Mouse (Mus musculus): Measurements from ENCODE around the gene Gm47985. TPM values are rescaled to one million over a fixed set of nuclear protein-coding genes. Genes with fewer than 3 reads are reported as not detected.
"Not testable (repeated sequence)": the region's sequence is repeated elsewhere in the genome, so short reads cannot be mapped to it uniquely, and the experiment has no call there.

The Gm47985 gene
- polyA plus RNA-seq, 2 experiments from 2014 or later, result not detected

DNA sequence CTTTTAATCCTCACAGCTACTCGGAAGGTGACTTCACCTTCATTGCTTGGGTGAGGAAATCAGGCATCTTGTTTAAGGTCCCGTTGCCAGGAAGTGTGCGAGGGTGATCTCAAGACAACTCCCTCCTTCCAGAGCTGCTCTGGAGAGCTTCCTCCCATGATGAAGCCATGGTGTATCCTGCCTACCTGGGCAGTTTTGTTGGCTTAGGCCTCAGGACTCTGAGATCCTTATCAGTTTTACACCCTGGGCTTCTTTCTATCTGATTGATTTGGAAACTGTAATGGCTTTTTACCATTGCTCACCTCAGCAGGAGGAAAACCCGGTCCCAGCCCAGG, 4.4 kb upstream of the Gm47985 start:
- ATAC-seq, result no peak

DNA sequence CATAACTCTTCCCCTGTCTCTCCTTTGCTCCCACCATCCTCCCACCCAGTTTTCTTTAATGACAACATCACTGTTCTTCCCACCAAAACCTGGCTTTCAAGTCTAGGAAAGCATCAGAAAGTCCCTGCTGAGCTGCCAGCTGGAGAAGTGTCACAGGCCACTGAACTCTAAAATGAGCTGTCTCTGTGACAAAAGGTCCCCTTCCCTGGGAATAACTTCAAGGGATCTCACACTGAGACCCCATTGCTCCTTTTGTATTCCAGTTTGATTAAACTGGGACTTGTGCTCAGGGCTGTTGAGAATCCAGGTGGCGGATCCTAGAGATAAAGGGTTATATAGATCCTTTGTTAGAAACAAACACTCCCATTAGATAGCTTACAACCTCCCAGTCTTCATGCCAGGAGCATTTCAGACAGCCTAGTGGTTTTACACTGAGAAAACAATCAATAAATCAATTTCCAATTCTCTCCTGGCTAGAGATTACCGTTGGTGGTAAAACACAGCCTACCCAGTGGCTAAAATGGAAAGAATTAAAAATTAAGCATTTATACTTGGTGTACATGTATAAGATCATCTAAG, 3.7 kb upstream of the Gm47985 start:
- ATAC-seq, result no peak

DNA sequence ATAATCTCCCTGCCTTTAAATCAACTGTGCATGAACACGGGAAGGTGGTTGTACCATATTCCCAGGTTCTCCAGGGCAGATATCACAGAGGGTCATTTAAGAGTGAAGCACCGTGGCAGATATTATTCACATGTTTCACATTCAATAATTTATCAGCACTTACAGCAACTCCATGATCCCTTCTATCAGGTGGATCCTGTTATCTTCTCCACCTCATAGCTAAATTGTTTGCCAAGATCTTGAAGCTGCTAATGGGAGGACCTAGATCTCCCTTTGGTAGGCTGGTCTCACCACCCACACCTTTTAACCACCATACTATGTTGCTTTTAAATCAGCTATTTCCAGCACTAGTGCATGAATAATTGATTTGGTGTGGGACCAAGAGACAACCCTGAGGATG, 2.2 kb upstream of the Gm47985 start:
- no peak for ATAC-seq

DNA sequence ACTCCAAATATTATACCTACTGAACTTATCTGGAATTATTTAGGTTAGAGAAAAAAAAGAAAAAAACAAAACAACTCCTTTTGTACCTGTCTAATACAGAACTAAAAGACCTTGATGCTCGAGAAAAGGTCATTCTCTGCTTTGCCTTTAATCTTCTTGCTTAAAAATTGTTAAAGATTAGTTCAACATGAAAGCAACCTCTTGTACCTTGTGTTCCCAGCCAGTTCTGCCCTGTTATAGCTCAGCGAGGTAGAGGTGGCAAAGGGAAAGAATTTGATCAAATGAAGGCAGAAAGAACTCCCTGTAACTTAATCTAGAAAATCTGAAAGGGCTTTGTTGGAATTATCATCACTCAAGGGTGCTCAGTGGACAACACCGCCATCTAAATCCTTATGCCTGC, 3.8 kb downstream of the Gm47985 start:
- ATAC-seq, result not testable (repeated sequence)

DNA sequence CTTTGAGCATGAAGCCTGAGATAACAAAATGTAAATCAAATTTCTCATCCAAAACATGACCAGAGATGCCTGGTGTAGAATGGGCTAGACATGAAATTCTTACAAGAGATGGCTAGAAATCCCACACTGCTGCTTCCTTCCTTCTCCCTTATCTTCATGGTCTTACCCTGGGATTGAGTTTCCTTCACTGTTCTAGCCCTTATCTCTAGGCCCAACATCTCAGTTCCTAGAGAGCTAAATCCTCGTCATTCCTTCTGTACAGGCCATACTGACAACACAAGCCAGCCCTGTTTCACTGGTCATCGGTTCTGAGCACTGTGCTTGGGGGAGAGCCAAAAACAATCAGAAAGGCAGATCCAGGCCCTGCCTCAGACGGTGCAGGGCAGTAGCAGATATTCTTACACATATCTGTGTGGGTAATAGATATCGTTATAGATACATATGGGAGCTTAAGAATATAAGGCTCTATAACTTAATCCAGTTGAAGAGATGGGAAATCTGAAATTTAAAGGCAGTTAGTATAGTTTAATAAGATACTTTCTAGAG, 4.6 kb downstream of the Gm47985 start:
- not testable (repeated sequence) for ATAC-seq

DNA sequence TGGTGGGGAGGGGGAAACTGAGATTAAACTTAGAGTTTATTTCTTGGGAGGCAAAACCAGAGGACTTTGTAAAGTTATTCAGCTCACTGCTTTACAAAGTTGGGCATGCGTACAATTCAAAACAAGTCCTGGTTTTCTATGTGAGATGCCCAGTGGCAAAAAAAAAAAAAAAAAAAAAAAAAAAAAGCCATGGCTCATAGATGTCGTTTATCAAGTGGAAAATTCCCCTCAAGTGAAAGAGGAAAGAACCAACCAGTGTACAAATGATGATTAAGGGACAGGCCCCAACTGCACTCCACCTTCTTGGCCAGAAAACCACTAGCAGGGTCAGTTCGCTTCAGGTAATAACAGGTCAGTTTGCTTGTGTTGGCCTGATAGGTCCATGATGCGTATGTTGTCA, 6.1 kb downstream of the Gm47985 start:
- no peak for ATAC-seq

DNA sequence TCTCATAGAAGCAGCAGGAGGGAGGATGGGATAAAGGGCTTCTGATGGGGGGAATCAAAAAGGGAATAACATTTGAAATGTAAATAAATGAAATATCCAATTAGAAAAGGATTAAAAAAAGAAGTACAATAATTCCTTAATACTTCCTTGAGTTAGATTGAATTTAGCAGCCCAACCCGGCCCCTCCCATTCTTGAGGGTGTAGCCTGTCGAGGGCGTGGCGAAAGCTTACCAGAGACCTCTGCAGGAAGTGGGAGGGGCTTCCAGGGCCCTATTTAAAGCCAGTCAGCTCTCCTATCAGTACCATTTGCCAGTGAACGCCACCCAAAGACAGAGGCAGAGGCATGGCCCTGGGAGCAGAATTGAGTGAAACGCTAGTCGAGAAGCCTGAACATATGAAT, 9.7 kb downstream of the Gm47985 start, which contains the start of gene Gm8947:
Gene Gm8947, plus strand, starts transcription at position 302 of the 400 bp plus-strand sequence.
- not testable (repeated sequence) for ATAC-seq

DNA sequence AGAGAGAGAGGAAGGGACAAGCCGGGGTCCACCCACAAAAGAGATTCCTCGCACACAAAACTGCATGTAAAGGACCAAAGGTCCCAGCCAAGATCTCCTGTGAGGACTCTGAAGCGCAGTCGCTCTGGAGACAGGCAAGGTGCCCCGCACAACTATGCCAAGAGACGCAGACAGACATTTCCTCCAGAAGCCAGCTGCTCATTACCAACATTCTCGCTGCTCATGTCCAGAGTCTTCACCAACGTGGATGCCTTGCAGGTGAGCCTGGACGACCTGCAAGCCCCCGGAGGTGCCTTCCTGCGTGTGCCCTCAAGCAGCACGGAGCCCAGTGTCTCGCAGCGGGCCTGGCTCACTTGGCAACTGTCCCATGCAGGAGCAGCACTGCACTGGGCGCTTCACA, 10.4 kb downstream of the Gm47985 start:
- ATAC-seq, result not testable (repeated sequence)

DNA sequence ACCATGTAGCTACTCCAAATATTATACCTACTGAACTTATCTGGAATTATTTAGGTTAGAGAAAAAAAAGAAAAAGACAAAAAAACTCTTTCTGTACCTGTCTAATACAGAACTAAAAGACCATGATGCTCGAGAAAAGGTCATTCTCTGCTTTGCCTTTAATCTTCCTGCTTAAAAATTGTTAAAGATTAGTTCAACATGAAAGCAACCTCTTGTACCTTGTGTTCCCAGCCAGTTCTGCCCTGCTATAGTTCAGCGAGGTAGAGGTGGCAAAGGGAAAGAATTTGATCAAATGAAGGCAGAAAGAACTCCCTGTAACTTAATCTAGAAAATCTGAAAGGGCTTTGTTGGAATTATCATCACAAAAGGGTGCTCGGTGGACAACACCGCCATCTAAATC, 13.6 kb downstream of the Gm47985 start:
- not testable (repeated sequence) for ATAC-seq

DNA sequence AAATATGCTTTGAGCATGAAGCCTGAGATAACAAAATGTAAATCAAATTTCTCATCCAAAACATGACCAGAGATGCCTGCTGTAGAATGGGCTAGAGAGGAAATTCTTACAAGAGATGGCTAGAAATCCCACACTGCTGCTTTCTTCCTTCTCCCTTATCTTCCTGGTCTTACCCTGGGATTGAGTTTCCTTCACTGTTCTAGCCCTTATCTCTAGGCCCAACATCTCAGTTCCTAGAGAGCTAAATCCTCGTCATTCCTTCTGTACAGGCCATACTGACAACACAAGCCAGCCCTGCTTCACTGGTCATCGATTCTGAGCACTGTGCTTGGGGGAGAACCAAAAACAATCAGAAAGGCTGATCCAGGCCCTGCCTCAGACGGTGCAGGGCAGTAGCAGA, 14.4 kb downstream of the Gm47985 start:
- not testable (repeated sequence) for ATAC-seq

DNA sequence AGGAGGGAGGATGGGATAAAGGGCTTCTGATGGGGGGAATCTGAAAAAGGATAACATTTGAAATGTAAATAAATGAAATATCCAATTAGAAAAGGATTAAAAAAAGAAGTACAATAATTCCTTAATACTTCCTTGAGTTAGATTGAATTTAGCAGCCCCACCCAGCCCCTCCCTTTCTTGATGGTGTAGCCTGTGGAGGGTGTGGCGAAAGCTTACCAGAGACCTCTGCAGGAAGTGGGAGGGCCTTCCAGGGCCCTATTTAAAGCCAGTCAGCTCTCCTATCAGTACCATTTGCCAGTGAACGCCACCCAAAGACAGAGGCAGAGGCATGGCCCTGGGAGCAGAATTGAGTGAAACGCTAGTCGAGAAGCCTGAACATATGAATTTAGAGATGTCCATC, 15.8 kb downstream of the Gm47985 start, which contains the start of gene Gm47995:
Gene Gm47995, plus strand, starts transcription at position 329 of the 400 bp plus-strand sequence.
- not testable (repeated sequence) for ATAC-seq

DNA sequence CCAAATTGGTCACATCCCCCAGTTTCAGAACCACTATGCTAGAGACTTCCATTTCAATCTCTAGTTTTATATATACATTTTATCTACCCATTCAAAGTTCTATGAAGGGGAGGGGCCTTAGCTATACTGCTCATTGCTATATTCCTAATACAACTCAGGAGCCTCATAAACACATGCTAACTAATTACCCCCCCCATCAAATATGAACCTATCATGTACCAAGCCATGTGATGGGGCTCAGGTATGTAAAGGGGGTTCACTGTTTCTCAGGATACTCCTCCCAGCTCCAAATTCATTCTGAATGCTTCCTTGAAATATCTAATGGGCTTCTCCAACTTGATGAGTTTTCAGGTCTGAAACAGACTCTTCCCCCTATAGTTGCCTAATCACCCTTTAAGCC, 18.3 kb downstream of the Gm47985 start:
- not testable (repeated sequence) for ATAC-seq

DNA sequence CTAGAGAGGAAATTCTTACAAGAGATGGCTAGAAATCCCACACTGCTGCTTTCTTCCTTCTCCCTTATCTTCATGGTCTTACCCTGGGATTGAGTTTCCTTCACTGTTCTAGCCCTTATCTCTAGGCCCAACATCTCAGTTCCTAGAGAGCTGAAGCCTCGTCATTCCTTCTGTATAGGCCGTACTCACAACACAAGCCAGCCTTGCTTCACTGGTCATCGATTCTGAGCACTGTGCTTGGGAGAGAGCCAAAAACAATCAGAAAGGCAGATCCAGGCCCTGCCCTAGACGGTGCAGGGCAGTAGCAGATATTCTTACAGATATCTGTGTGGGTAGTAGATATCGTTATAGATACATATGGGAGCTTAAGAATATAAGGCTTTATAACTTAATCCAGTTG, 20.4 kb downstream of the Gm47985 start:
- ATAC-seq, result not testable (repeated sequence)

DNA sequence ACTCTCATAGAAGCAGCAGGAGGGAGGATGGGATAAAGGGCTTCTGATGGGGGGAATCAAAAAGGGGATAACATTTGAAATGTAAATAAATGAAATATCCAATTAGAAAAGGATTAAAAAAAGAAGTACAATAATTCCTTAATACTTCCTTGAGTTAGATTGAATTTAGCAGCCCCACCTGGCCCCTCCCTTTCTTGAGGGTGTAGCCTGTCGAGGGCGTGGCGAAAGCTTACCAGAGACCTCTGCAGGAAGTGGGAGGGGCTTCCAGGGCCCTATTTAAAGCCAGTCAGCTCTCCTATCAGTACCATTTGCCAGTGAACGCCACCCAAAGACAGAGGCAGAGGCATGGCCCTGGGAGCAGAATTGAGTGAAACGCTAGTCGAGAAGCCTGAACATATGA, 21.5 kb downstream of the Gm47985 start, which contains the start of gene 3110040M04Rik:
Gene 3110040M04Rik, plus strand, starts transcription at position 304 of the 400 bp plus-strand sequence.
- not testable (repeated sequence) for ATAC-seq

DNA sequence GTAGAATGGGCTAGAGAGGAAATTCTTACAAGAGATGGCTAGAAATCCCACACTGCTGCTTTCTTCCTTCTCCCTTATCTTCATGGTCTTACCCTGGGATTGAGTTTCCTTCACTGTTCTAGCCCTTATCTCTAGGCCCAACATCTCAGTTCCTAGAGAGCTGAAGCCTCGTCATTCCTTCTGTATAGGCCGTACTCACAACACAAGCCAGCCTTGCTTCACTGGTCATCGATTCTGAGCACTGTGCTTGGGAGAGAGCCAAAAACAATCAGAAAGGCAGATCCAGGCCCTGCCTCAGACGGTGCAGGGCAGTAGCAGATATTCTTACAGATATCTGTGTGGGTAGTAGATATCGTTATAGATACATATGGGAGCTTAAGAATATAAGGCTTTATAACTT, 26.2 kb downstream of the Gm47985 start:
- not testable (repeated sequence) for ATAC-seq

DNA sequence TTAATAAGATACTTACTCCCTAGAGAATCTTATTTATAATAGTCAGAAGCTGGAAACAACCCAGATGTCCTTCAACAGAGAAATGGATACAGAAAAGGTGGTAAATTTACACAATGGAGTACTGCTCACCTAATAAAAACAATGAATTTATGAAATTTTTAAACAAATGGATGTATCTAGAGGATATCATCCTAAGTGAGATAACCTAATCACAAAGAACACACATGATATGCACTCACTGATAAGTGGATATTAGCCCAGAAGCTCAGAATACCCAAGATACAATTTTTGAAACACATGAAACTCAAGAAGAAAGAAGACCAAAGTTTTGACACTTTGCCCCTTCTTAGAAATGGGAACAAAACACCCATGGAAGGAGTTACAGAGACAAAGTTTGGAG, 26.6 kb downstream of the Gm47985 start:
- ATAC-seq, result not testable (repeated sequence)

DNA sequence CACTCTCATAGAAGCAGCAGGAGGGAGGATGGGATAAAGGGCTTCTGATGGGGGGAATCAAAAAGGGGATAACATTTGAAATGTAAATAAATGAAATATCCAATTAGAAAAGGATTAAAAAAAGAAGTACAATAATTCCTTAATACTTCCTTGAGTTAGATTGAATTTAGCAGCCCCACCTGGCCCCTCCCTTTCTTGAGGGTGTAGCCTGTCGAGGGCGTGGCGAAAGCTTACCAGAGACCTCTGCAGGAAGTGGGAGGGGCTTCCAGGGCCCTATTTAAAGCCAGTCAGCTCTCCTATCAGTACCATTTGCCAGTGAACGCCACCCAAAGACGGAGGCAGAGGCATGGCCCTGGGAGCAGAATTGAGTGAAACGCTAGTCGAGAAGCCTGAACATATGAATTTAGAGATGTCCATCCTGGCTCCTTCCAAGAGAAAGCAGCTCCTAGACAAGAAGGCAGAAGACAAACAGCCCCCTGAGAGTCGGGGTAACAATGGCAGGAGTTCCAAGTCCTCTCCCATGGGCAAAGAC, 27.6 kb downstream of the Gm47985 start, which contains the start of gene Gm47996:
Gene Gm47996, plus strand, starts transcription at position 308 of the 532 bp plus-strand sequence.
- not testable (repeated sequence) for ATAC-seq

DNA sequence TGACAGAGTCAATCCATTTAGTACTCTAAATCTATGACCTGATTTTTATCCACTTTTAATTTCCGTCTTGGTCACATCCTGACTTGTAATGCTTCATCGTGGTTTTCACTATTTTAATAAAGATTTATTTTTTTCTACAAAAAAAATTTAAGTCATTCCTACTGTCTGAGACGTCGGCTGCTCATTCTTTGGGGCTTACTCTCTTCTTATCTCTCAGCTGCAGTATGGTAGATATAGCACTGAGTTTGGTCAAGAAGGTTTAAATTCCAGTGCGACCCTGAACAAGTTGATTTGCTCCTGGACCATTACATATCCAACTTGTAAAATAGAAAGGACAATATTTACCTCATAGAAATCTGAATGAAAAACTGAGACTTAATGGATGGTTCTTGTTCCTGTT, 29.3 kb downstream of the Gm47985 start:
- ATAC-seq, result not testable (repeated sequence)

DNA sequence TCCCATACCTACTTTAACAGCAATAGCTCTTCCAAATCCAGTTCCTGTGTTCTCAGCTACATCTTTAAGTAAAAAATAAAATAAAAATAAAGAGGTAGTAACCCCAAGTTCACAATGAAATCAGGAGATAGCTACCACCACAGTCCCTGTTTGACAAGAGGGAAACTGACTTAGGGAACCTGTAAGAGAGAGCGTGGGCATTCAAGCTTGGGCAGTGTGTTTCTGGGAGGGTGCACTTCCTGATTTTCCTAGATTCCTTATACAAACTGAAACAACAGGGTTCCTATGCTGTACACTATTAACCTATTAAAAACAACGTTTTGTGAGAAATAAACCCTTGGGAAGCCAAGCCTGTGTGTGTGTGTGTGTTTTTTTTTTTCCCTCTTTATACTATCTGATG, 32.5 kb downstream of the Gm47985 start:
- no peak for ATAC-seq

DNA sequence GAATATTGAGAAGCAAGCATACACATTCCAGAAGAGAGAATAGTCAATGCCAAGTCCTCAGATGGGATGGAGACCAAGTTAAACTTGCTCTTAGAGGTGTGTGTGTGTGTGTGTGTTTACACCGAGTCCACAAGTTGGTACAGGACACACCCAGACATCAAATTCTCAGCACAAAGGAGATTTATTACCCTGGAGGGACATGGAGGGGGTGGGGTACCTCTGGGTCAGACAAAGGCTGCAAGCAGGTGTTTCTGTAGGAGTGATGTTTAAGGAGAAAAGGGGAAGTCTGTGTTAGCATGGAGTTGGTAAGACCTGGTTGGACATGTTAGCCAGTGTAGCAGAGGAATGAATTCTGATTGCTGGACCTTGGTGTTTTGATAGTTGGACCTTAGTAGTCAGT, 33.6 kb downstream of the Gm47985 start:
- ATAC-seq, result no peak

DNA sequence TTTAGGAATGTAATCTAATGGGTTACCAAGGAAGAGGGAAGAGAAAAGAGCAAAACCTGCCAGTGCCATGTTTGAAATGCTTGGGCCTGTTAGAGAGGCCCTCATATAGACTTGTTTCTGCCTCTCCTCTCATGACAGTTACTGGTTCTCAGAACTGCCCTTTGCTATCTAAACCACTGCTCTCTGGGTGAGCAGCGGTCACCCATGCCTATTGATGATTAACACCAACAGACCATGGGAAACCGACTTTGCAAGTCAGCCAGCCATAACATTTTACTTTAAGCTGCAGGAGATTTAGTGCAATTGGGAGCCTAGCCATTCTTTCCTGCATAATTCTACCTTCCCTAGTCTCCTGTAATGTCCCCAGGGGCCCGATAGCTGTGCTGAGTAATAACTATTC, 34.1 kb downstream of the Gm47985 start:
- ATAC-seq, result no peak

DNA sequence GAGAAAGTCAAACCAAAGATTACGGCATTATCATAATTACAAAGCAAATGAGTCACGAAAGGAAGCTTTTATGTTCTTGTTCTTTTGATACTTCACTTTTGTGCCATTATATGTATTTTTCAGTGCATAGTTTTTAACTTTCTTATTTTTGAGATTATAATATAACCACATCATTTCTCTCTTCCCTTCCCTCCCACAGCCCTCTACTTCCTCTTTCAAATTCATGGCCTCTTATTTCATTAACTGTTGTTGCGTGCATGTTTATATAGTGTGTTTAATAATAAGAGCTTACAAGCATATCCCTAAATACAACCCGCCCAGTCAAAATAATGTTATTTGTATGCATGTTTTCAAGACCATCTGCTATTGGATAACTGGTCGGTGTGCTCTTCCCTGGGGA, 36.7 kb downstream of the Gm47985 start:
- no peak for ATAC-seq

DNA sequence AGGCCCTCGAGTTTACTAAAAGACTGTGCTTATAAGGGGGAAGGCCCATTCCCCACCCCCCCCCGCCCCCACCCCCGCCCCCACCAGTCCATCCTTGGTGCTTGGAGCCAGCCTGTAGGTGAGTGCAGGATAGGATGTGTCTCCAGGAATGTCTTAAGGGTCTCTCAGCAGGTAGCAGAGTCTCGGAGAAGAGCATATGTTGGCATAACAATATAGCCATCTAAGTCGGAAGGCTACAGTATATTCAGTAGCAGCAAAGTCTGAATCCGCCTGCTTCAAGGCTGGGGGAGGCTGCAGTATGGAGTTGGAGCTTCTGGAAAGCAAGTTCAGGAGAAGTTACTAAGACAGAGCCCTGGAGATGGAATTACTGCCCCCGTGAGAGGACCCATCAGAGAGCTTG, 37.8 kb downstream of the Gm47985 start:
- ATAC-seq, result no peak

DNA sequence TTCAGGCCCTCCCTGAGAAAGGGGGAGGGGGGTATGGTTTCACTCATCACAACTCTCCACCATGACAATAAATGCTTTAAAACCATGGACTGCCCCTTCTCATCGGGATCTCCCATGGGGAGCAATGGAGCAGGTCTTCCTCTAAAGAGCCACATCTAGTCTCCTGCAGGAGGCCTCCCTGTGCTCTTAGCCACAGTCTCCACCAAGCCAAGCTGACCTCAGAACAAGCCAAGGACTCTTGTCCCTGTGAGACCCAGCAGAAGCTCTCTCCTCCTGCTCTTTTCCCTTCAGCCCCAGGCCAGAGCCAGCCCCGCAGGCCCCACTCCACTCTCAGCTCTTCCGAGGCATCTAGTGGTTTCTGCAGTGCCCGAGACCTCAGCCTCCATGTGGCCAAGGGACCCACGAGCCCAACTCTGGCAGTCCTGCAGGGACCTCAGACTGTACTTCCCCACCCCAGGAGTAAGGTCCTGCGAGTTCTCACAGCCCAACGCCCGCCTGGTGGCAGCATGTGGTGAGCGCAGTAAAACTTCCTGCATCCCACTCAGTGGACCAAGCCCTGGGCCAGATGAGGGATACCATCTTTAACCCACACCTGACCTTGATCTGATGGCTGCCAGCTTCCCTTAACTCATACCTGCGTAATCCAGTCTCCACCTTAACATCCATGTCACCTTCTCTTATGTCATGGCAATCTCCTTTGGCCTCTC, 40.4 kb downstream of the Gm47985 start:
- no peak for ATAC-seq

Measured in CD4-positive, CD25-positive, alpha-beta regulatory T cell, adult 4 months (primary cell).